Mouse (Mus musculus): ENCODE data around the gene Iqschfp.

DNA sequence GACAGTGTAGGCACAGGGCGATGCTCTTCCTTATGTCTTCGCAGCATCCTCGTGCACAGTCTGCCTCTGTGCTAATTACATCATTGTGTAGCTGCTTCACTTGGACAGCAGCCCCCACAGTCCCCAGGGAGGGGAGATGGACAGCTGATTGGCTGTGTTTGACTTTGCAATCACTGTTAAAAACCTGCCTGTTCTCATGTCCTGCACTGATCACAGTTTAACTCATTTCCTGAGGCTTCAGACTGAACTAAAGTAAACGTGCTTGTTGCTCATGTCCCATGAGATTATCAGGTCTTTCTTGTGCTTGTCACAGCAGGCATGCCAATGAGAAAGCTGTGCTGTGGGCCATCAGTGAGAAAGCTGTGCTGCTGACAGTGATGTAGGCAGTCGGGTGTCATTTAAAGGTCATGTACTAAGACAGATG is 60.5 kb downstream of the Iqschfp start:
- TF ChIP-seq CTCF (IDR thresholded peaks at IDR 0.05; ENCODE audit: low read depth) (no peak), EP300 (IDR thresholded peaks at IDR 0.05; ENCODE audit: low read depth) (no peak)

Measured in liver, postnatal 0 days (tissue).